Comparison of ENCODE assay signal across 10 mouse cellular contexts in genomic region chr17:44344542-44344941, GRCm38 (mm10).
"Had no signal": no experiment of that assay in that cellular context is flagged by ENCODE, and none has a peak within 500 bp of the region (broad histone marks: within the 10 kb centered on the region; RNA-seq: fewer than 3 reads in every experiment).

No protein-coding gene starts in this region.

- ATAC-seq: lung, postnatal 0 days; midbrain, embryonic 13.5 days; midbrain, embryonic 15.5 days had no signal

- DNase-seq: lung, adult 2 months; lung, postnatal 14 days; lung, postnatal 36 days; right cerebral cortex, postnatal 14 days; thymus, adult 2 months; thymus, postnatal 25 days; thymus, postnatal 4 days had no signal
